Mouse (Mus musculus) midbrain, embryonic 10.5 days (tissue): Measurements from ENCODE around the gene Enpp6. TPM values are rescaled to one million over a fixed set of nuclear protein-coding genes. Genes with fewer than 3 reads are reported as not detected.

Experiments
- DNase-seq: peaks from one replicate; pipeline ENCODE4 v3.0.0-alpha.2; 2017; ENCODE audit warnings: low spot score
- H3K27ac ChIP-seq: fragments of 300-500 bp; sonication (generic); replicated peaks from 2 replicates; pipeline ENCODE4 v1.5.1; 2016; ENCODE audit warnings: mild to moderate bottlenecking
- H3K27me3 ChIP-seq: fragments of 300-500 bp; sonication (generic); 2 replicates; pipeline ENCODE4 v1.6.1; 2016; ENCODE audit warnings: low read depth, mild to moderate bottlenecking; ENCODE audit not compliant: poor library complexity, severe bottlenecking
- H3K36me3 ChIP-seq: fragments of 300-500 bp; sonication (generic); 2 replicates; pipeline ENCODE4 v1.6.1; 2016; ENCODE audit warnings: mild to moderate bottlenecking, moderate library complexity
- H3K4me1 ChIP-seq: fragments of 300-500 bp; sonication (generic); 2 replicates; pipeline ENCODE4 v1.6.1; 2016
- H3K4me3 ChIP-seq: fragments of 300-500 bp; sonication (generic); 2 replicates; pipeline ENCODE4 v1.5.1; 2016; ENCODE audit warnings: mild to moderate bottlenecking, moderate library complexity
- H3K9me3 ChIP-seq: fragments of 300-500 bp; sonication (generic); replicated peaks from 2 replicates; pipeline ENCODE4 v1.6.1; 2016; ENCODE audit warnings: mild to moderate bottlenecking
- WGBS: fragments of 180-500 bp; shearing (Covaris S2); methylation state at CpG from one replicate; pipeline ENCODE4 v1.1.7; 2016; 5-methylcytosine and 5-hydroxymethylcytosine counted together
- polyA plus RNA-seq: library from polyadenylated mRNA; unstranded; fragments of >200 nt; fragmentation: Nextera tagmentation; extraction: Ambion mirVana; gene quantifications from 2 replicates; pipeline ENCODE4 v1.2.1, GENCODE M21; 2016

Gene Enpp6
- polyA plus RNA-seq, result 0.16 and 0.17 TPM in 2 replicates

DNA sequence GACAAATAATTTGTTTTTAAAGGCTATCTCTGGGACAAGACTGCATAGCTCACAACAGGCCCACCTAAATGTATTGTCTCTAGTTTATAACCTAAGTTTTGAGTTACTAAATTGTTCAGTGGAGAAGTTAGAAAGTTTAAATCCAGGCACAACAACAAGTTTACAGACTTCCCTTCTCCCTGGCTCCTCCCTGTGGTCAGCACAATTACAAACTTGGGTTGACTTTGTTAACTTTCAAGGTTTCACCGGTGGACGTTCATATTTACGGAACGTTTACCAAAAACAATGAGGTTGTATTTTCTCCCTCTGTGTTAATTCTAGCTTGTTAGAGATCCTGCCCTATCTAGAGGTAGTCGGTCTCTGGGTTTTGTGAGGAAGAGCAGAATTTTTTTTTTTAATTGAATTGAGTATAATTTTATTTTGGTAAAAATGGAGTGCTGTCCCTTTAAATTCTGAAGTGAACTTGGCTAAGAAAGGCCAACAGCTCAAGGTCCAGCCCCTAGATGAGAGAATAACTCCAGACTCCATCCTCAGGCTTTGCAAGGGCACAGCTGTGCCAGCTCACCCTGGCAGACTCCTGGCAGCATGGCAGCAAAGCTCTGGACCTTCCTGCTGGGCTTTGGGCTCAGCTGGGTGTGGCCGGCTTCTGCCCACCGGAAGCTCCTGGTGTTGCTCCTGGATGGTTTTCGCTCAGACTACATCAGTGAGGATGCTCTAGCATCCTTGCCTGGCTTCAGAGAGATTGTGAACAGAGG, at the start of gene Enpp6:
Gene Enpp6, plus strand, starts transcription at position 502 of the 755 bp plus-strand sequence.
- H3K9me3 ChIP-seq, result no peaks in the 10 kb centered on the region
- DNase-seq, result no peak
- H3K27me3 ChIP-seq, result no peaks in the 10 kb centered on the region
- H3K4me3 ChIP-seq, result no peak within 1 kb of the TSS
- 89% methylated on average over 8 of the region's 8 CpGs for WGBS
- H3K27ac ChIP-seq, result no peak within 1 kb of the TSS
- no peaks in the 10 kb centered on the region for H3K36me3 ChIP-seq
- no peaks in the 10 kb centered on the region for H3K4me1 ChIP-seq

DNA sequence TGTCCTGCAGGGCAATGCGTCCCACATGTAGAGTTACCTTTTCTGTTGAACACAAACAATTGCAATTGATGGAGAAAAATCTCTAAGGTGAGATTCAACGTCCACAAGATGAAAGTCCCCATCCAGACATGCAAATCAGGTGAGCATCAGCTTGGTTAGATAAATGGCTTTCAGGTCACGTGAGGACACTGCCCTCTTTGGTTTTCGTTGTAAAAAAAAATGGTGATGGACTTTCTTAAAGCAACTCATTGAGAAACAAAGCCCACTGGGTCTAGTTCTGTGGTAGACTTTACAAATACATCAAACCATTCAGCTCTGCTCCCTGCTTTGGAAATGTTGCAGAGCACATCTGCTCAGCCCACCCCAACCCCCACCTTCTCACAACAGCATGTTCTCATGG, 48.5 kb upstream of the Enpp6 start:
- Histone ChIP-seq H3K4me1 (peaks cover 11% of the 10 kb centered on the region), H3K36me3 (no peaks in the 10 kb centered on the region), H3K27ac (no peak overlapping the region), H3K27me3 (peaks cover 10% of the 10 kb centered on the region; the same call in 1 of the 2 replicates), H3K4me3 (no peak overlapping the region), H3K9me3 (peaks cover 12% of the 10 kb centered on the region; the same call in 1 of the 2 replicates)
- WGBS, result 91% methylated on average over 4 of the region's 4 CpGs
- DNase-seq, result no peak

DNA sequence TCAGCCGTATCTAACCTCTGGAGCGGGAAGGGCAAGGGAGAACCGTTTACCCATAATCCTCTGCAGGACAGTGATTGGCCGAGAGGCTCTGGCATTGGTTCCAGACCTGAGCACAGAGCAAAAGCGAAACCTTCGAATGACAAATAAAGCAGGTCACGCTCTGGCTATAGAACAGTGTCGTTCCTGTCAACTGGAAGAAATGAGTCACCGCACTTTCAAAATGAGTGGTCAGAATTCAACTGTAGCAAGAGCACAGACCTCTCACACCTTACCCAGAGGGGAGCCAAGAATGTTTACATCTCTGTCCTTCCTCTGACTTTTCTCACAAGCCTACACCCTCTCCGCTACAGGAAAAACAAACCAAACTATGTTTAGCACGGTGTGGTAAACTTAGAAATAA, 45.4 kb upstream of the Enpp6 start:
- Histone ChIP-seq H3K27ac (no peak overlapping the region), H3K4me3 (no peak overlapping the region), H3K27me3 (no peaks in the 10 kb centered on the region), H3K4me1 (peaks cover 2% of the 10 kb centered on the region; the same call in 1 of the 2 replicates), H3K36me3 (no peaks in the 10 kb centered on the region), H3K9me3 (peaks cover 12% of the 10 kb centered on the region; the same call in 1 of the 2 replicates)
- 67% methylated on average over 11 of the region's 11 CpGs for WGBS
- DNase-seq, result no peak

DNA sequence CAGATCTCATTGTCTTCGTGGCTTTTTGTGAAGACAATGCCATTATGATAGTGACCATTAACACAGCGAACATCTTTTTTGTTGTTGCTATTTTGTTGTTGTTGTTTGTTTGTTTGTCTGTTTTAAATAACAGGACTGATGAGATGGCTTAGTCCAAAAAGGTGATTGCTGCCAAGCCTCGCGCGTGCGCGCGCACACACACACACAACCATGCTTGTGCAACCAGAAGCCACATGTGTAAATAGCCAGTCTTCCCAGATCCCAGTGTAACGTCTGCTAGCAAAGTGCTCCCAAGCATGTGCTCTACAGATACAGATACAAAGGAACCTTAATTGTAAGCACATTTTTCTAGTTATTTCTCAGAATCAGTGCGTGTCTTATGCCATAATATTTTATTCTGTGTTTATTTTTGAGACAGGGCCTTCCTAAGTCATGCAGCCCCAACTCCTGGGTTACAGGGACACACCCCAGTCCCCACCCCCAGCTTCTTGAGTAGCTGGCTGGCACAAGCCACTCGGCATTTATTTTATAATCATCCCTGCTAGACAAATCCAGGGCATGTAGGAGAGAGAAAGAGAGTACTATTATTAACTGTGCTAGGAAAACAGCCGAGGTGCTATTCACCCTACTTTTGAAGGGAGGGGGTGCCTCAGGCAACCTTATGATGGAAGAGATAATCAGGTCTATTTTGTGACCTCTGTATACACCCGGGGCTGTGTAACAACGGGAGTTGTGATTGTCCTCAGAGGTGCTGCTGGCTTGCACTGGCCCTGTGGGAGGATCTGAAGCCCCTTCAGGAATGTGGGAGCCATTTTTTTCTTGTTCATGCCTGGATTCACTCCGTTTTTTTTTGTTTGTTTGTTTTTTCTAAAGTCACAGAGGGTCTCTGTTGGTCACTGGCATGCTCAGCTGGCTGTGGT, 44.7 kb upstream of the Enpp6 start:
- Histone ChIP-seq H3K9me3 (peaks cover 12% of the 10 kb centered on the region; the same call in 1 of the 2 replicates), H3K4me3 (no peak overlapping the region), H3K27ac (no peak overlapping the region), H3K27me3 (no peaks in the 10 kb centered on the region), H3K36me3 (no peaks in the 10 kb centered on the region), H3K4me1 (peaks cover 2% of the 10 kb centered on the region; the same call in 1 of the 2 replicates)
- 83% methylated on average over 15 of the region's 15 CpGs for WGBS
- no peak for DNase-seq

DNA sequence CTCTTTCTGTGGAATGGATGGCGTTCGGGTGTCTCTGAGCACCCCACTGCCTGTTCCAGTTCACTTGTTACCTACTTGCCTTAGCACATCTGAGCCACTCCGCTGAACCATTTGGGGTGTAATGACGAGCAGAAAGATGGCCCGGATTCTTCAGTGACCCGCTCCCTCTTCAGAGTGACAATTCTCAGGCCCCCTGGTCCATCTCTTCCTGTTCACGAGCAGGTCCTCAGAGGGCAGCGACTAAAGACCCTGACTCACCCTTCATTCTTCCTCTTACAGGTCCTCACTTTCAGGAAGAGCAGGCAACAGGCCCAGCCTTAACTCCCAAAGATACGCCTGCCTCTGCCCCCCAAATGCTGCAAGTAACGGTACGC, 44.0 kb upstream of the Enpp6 start:
- 81% methylated on average over 11 of the region's 11 CpGs for WGBS
- Histone ChIP-seq H3K4me1 (peaks cover 2% of the 10 kb centered on the region; the same call in 1 of the 2 replicates), H3K4me3 (no peak overlapping the region), H3K9me3 (peaks cover 12% of the 10 kb centered on the region; the same call in 1 of the 2 replicates), H3K27me3 (no peaks in the 10 kb centered on the region), H3K36me3 (no peaks in the 10 kb centered on the region), H3K27ac (no peak overlapping the region)
- DNase-seq, result no peak

DNA sequence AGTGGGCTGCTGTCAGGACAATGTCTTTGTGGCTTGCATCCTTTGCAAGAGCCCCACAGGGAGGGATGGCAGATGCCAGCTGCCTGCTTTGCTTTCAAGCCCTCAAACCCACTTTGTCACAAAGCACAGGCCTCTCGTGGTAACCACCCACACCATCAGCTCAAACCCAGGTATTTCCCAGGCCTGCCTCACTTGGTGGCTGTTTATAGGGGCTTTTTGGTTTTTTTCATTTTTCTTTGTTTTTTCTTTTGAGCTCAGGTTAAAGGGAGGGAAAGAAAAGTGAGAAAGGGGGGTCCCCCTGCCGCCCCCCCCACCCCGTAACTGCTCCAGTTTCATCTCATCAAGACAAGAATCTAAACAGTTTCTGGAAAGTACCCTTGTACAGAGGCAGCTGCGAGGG, 43.4 kb upstream of the Enpp6 start:
- Histone ChIP-seq H3K4me1 (peaks cover 3% of the 10 kb centered on the region; the same call in 1 of the 2 replicates), H3K27me3 (no peaks in the 10 kb centered on the region), H3K36me3 (no peaks in the 10 kb centered on the region), H3K9me3 (peaks cover 12% of the 10 kb centered on the region; the same call in 1 of the 2 replicates), H3K27ac (no peak overlapping the region), H3K4me3 (no peak overlapping the region)
- DNase-seq, result no peak
- 83% methylated on average over 4 of the region's 4 CpGs for WGBS

DNA sequence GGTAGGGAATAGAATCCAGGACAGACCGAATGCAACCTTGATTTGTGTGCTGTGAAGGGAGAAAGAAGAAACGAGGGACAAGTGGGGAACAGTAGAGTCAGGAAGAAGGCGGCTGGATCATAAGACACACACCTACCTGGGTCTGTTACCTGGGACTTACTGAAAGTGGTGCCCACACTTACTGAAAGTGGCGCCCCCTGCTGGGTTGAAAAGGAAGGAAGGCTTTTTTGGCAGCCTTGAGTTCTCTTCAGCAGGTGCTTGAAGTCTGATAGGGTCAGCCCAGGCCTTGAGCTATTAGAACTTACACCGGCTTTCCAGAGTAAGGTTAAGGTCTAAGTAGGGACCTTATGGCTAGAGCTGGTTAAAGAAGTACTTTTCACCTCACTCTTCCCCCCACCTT, 40.5 kb upstream of the Enpp6 start:
- 75% methylated on average over 5 of the region's 5 CpGs for WGBS
- peaks cover 4% of the 10 kb centered on the region; the same call in 1 of the 2 replicates for H3K4me1 ChIP-seq

DNA sequence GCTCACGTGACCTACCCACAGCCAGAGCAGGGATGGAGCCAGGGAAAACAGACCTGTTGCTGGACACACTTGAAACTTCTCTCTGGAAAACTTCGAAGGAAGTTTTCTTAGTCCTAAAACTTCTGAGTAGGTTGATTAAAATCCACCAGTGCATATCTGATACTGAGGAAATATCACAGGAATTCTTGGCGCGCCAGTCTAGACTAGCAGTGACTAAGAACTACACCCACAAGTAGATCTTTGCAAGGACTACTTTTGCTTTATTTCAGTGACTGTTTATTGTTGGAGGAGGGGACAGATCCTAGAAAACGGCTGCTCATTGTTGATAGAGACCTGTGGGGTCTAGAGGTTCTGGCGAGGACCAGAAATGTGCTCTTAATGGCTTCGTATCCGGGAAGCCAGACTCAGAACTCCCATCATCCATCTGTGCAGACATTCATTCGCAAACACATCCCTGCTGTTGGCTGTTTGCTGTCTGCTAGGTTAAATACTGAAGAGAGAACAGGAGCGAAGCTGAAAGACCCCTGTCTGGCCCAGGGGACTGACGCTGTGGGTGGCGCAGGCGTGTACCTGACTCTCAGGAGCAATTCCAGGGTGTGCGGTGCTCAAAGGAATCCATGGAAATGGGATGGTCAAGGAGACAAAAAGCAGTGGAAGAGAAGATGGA, 38.5 kb upstream of the Enpp6 start:
- no peak for DNase-seq
- WGBS, result 86% methylated on average over 14 of the region's 14 CpGs
- Histone ChIP-seq H3K36me3 (no peaks in the 10 kb centered on the region), H3K27me3 (no peaks in the 10 kb centered on the region), H3K4me3 (no peak overlapping the region), H3K4me1 (peaks cover 3% of the 10 kb centered on the region; the same call in 1 of the 2 replicates), H3K27ac (no peak overlapping the region), H3K9me3 (no peaks in the 10 kb centered on the region)

More for the DNA sequence above, 40.5 kb upstream of the Enpp6 start:
- no peak overlapping the region for H3K27ac ChIP-seq
- H3K36me3 ChIP-seq, result no peaks in the 10 kb centered on the region
- no peak overlapping the region for H3K4me3 ChIP-seq
- H3K9me3 ChIP-seq, result no peaks in the 10 kb centered on the region
- no peak for DNase-seq
- H3K27me3 ChIP-seq, result no peaks in the 10 kb centered on the region

DNA sequence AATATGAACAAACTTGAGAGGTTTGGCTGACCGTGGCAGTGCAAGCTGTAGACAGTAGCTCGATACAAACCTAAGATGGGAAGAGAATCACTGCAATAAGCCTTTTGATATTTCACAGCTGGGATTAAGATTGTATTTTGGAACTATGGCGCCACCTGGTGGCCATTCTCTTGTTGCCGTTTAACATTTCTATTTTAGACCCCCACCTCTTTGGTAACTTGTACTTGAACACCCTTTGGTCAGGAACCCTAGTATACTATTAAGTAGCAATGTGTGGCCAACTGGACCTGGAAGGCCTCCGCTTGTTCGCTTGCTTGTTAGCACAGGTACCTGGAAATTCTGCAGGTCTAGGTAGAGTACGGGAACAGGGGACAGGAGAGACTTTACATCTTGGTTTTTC, 33.2 kb upstream of the Enpp6 start:
- DNase-seq, result peak; percentile 76
- no peak overlapping the region for H3K27ac ChIP-seq
- no peaks in the 10 kb centered on the region for H3K27me3 ChIP-seq
- no peaks in the 10 kb centered on the region for H3K36me3 ChIP-seq
- 21% methylated on average over 7 of the region's 7 CpGs for WGBS
- H3K4me1 ChIP-seq, result peaks cover 2% of the 10 kb centered on the region; the same call in 1 of the 2 replicates
- H3K9me3 ChIP-seq, result no peaks in the 10 kb centered on the region
- H3K4me3 ChIP-seq, result no peak overlapping the region

DNA sequence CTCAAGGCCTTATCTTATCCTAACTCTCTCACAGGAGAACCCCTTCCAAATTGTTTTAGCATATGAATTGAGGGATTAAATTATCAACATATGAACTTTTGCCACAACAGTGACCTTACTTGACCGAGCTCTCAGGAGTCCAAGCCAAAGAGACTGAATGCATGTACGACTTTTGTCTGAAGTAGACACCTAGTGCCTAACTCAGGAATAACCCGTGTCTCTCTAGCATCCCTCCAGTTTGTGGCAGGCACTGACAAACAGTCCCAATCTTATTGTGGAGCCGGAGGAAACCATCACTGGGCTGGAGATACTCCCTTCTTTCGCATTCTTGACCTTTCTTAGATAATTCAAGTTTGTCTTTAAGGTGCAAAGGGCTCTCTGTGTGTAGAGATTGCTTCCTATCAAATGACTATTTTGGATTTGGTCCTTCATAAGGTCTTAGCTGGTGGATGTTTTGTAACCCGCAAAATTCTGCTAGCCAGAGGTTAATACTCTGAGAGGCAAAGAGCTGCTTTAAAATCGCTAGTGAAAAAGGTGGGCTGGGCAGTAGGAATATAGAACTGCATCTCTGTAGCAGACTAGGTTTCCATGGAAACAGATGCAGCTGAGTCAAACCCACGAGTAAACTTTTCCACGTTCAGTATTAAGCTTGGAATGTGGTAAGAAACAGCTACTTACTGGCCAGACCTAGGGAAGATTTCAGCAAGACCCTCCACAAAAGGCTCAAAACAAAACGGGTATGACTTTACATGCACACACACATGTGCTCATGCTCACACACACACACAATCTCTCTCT, 23.9 kb upstream of the Enpp6 start:
- Histone ChIP-seq H3K9me3 (no peaks in the 10 kb centered on the region), H3K36me3 (no peaks in the 10 kb centered on the region), H3K4me1 (peaks cover 22% of the 10 kb centered on the region), H3K4me3 (no peak overlapping the region), H3K27ac (no peak overlapping the region), H3K27me3 (0 out of 2 replicates have a peak, but pooled peaks cover 6% of the 10 kb centered on the region)
- DNase-seq, result no peak
- 50% methylated on average over 10 of the region's 10 CpGs for WGBS

DNA sequence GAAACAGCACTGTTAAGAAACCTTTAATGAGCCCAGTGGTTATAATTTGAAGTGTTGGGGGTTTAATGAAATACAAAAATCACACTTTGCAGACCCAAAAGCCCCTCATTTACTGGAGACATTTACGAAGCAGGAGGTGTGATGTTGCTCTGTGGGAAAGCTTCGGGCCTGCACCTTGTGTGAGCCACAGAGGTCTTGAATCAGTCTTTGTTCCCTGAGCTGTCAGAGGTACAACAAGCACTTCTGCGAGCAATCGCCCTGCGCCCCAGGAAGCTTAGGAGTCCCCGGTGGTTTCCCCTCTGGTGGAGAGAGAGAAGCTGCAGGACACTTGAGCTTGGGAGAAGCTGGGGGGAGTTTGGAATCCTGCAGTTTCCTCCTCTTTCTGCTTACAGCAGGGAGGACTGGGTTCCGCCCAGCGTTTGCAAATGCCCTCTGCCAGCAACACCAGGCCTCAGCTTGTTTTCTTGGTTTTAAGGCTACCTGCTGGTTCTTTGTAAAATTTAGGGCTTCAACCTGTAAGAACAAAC, 23.0 kb upstream of the Enpp6 start:
- Histone ChIP-seq H3K4me3 (no peak overlapping the region), H3K4me1 (peaks cover 22% of the 10 kb centered on the region), H3K9me3 (no peaks in the 10 kb centered on the region), H3K27me3 (0 out of 2 replicates have a peak, but pooled peaks cover 6% of the 10 kb centered on the region), H3K36me3 (no peaks in the 10 kb centered on the region), H3K27ac (peak overlapping the region; percentile 59; the same call in 1 of the 2 replicates)
- DNase-seq, result no peak
- WGBS, result 27% methylated on average over 8 of the region's 8 CpGs
